Mouse (Mus musculus) erythroblast, embryonic 14.5 days (primary cell): ENCODE results near the gene Sbno2.

ENCODE experiments used
- GATA1 ChIP-seq: IDR thresholded peaks from 2 replicates; pipeline ENCODE4 v1.6.1; 2012; ENCODE audit warnings: low read length, inconsistent platforms, mixed read lengths
- TAL1 ChIP-seq: IDR thresholded peaks from 3 replicates; pipeline ENCODE4 v1.6.1; 2012; ENCODE audit warnings: low read length, inconsistent platforms, mixed read lengths

DNA sequence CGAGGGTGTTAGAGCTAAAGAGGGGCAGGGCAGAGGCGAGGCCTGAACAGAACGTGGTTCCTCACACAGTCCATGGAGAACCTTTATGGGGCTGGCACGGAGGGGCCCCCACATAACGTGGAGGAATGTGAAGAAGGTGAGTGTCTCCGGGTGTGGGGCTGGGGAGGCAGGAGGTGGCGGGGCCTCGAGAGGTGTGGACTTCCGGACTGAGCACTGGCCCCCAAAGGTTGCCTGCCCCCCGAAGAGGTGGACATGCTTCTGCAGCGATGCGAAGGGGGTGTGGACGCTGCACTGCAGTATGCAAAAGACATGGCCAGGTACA is 84.1 kb downstream of the Sbno2 start:
- TF ChIP-seq GATA1 (no peak), TAL1 (no peak)
